Mouse (Mus musculus) olfactory bulb, adult 2 months (tissue): Measurements from ENCODE around the gene Sprr2h. TPM values are rescaled to one million over a fixed set of nuclear protein-coding genes. Genes with fewer than 3 reads are reported as not detected.

ENCODE experiments used
- H3K27ac ChIP-seq: fragments of 200-500 bp; 2 replicates; pipeline ENCODE4 v1.5.1; 2012; ENCODE audit warnings: low read depth, low read length; ENCODE audit not compliant: insufficient read depth
- H3K4me1 ChIP-seq: fragments of 200-500 bp; 2 replicates; pipeline ENCODE4 v1.6.1; 2012; ENCODE audit warnings: low read length; ENCODE audit not compliant: control insufficient read depth, insufficient read depth
- H3K4me3 ChIP-seq: fragments of 200-500 bp; 2 replicates; pipeline ENCODE4 v1.5.1; 2012; ENCODE audit warnings: mild to moderate bottlenecking, low read depth, low read length, moderate library complexity; ENCODE audit not compliant: insufficient read depth
- CTCF ChIP-seq: fragments of 200-500 bp; IDR thresholded peaks from 2 replicates; pipeline ENCODE4 v1.5.1; 2012; ENCODE audit warnings: low read depth, mild to moderate bottlenecking, low read length, moderate library complexity; ENCODE audit not compliant: insufficient read depth
- POLR2A ChIP-seq: fragments of 200-500 bp; IDR thresholded peaks from 2 replicates; pipeline ENCODE4 v1.6.1; 2012; ENCODE audit warnings: mild to moderate bottlenecking, low read depth, low read length, moderate library complexity; ENCODE audit not compliant: insufficient read depth
- WGBS: fragments of 180-500 bp; shearing (Covaris S2); methylation state at CpG from one replicate; pipeline ENCODE4 v1.1.7; 2018; 5-methylcytosine and 5-hydroxymethylcytosine counted together
- polyA plus RNA-seq: library from polyadenylated mRNA; stranded (reverse); fragments of >200 nt; gene quantifications from 2 replicates; pipeline ENCODE4 v1.2.4, GENCODE M21; 2012; ENCODE audit warnings: low replicate concordance; ENCODE audit not compliant: missing spikeins, insufficient read depth, insufficient read length

Gene Sprr2h
- polyA plus RNA-seq, 1 experiment = not detected

DNA sequence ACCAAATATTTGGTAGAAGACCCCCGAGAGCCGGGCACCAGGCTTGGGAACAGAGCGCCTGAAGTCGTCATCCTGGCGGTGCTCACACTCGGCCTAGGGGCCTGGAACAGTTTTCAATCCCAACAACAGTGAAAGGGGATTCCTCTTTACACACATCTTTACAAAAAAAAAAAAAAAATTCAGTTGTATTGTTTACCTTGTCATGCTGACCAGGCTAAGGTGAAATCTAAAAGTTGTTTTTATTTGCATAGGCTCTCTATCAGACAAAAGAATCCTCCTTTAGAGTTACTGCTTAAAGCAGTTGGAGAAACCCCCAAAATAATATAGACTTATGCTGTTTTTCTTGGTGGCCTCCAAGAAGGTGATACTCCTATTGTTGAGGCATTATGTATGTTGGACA lies 43.8 kb downstream of the Sprr2h start, which contains the start of gene Gm9774:
TSS of gene Gm9774 (minus strand) at position 101 of the 400 bp plus-strand sequence.
- WGBS = 94% methylated on average over 6 of the region's 6 CpGs

DNA sequence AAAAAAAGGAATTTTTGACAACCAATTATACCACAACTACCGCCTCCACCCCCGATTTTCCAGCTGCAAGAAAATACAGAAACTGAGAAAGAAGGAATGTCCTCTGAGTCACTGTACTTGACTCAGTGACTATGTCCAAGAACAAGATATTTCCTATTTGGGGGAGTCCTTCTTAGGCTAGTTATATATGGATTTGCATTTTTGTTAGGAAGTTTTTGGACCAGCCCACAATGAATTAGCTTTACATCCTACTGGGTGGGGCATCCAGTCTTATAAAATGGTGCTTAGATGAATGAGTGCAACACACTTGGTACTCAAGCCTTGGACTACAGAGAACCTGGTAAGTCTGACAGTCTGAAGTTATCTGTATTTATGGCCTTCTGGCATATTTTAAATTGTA lies 46.8 kb downstream of the Sprr2h start, which contains the start of gene Sprr2k:
TSS of gene Sprr2k (plus strand) at position 301 of the 400 bp plus-strand sequence.
- WGBS = 91% methylated on average over 2 of the region's 2 CpGs
- Histone ChIP-seq H3K27ac (no peak within 1 kb of the TSS), H3K4me1 (no peaks in the 10 kb centered on the region), H3K4me3 (no peak within 1 kb of the TSS)
- TF ChIP-seq POLR2A (no peak), CTCF (no peak)

More for the DNA sequence above, 43.8 kb downstream of the Sprr2h start, which contains the start of gene Gm9774:
- H3K4me1 ChIP-seq = no peaks in the 10 kb centered on the region
- H3K27ac ChIP-seq = no peak within 1 kb of the TSS
- no peak within 1 kb of the TSS for H3K4me3 ChIP-seq
- TF ChIP-seq CTCF (no peak), POLR2A (no peak)

Other genes with a start within 250 kb of the Sprr2h start
- not detected in 2 replicates for gene Lelp1, start 242.9 kb upstream of the Sprr2h start, polyA plus RNA-seq
- not detected in 2 replicates for gene Sprr2a1, start 169.9 kb upstream of the Sprr2h start, polyA plus RNA-seq
- not detected in 2 replicates for gene Sprr2a2, start 169.8 kb upstream of the Sprr2h start, polyA plus RNA-seq
- not detected in 2 replicates for gene Sprr2a3, start 100.3 kb upstream of the Sprr2h start, polyA plus RNA-seq
- gene Sprr2b, start 69.1 kb upstream of the Sprr2h start, polyA plus RNA-seq = not detected in 2 replicates
- gene Sprr2d, start 46.5 kb upstream of the Sprr2h start, polyA plus RNA-seq = not detected in 2 replicates
- gene Sprr2e, start 33.5 kb upstream of the Sprr2h start, polyA plus RNA-seq = not detected in 2 replicates
- not detected in 2 replicates for gene Sprr2f, start 20.5 kb upstream of the Sprr2h start, polyA plus RNA-seq
- gene Sprr2i, start 22.3 kb downstream of the Sprr2h start, polyA plus RNA-seq = not detected in 2 replicates
- not detected in 2 replicates for gene Sprr2j-ps, start 32.4 kb downstream of the Sprr2h start, polyA plus RNA-seq
- not detected in 2 replicates for gene Gm9774, start 43.7 kb downstream of the Sprr2h start, polyA plus RNA-seq
- not detected in 2 replicates for gene Sprr2k, start 46.9 kb downstream of the Sprr2h start, polyA plus RNA-seq
- not detected in 2 replicates for gene Sprr1b, start 53.1 kb downstream of the Sprr2h start, polyA plus RNA-seq
- gene Sprr3, start 73.0 kb downstream of the Sprr2h start, polyA plus RNA-seq = not detected in 2 replicates
- not detected in 2 replicates for gene Sprr1a, start 100.2 kb downstream of the Sprr2h start, polyA plus RNA-seq
- gene Sprr4, start 114.8 kb downstream of the Sprr2h start, polyA plus RNA-seq = not detected in 2 replicates
- not detected in 2 replicates for gene 2310046K23Rik, start 148.8 kb downstream of the Sprr2h start, polyA plus RNA-seq
- not detected in 2 replicates for gene Ivl, start 188.1 kb downstream of the Sprr2h start, polyA plus RNA-seq
- not detected in 2 replicates for gene Smcp, start 203.3 kb downstream of the Sprr2h start, polyA plus RNA-seq
- gene 2210017I01Rik, start 221.8 kb downstream of the Sprr2h start, polyA plus RNA-seq = not detected in 2 replicates
- not detected in 2 replicates for gene Lce6a, start 236.0 kb downstream of the Sprr2h start, polyA plus RNA-seq